Mouse (Mus musculus) ES-Bruce4 (cell line): ENCODE data around the gene Rfk. TPM values are rescaled to one million over a fixed set of nuclear protein-coding genes. Genes with fewer than 3 reads are reported as not detected.

Source experiments
- H3K27ac ChIP-seq: 2 replicates; pipeline ENCODE4 v1.5.1; 2012; ENCODE audit warnings: low read length, inconsistent platforms; ENCODE audit not compliant: insufficient read depth
- H3K27me3 ChIP-seq: 2 replicates; pipeline ENCODE4 v1.6.1; 2012; ENCODE audit warnings: mild to moderate bottlenecking, low read length, inconsistent platforms; ENCODE audit not compliant: control insufficient read depth, poor library complexity, insufficient read depth, severe bottlenecking
- H3K36me3 ChIP-seq: 2 replicates; pipeline ENCODE4 v1.6.1; 2012; ENCODE audit warnings: inconsistent platforms, mild to moderate bottlenecking, low read length, moderate library complexity; ENCODE audit not compliant: control insufficient read depth, poor library complexity, insufficient read depth, severe bottlenecking
- H3K4me1 ChIP-seq: one replicate; pipeline ENCODE4 v1.8.1; 2011; ENCODE audit warnings: low read length; ENCODE audit not compliant: control insufficient read depth, insufficient read depth
- H3K4me3 ChIP-seq: 2 replicates; pipeline ENCODE4 v1.5.1; 2011; ENCODE audit warnings: low read depth, mild to moderate bottlenecking, low read length
- H3K9ac ChIP-seq: 2 replicates; pipeline ENCODE4 v1.6.1; 2012; ENCODE audit warnings: low read depth, mild to moderate bottlenecking, inconsistent platforms; ENCODE audit not compliant: poor library complexity, severe bottlenecking
- H3K9me3 ChIP-seq: replicated peaks from 2 replicates; pipeline ENCODE4 v1.6.1; 2012; ENCODE audit warnings: mild to moderate bottlenecking, low read length, inconsistent platforms; ENCODE audit not compliant: control insufficient read depth, poor library complexity, insufficient read depth, severe bottlenecking
- EP300 ChIP-seq: IDR thresholded peaks from 2 replicates; pipeline ENCODE4 v1.6.1; 2011; ENCODE audit warnings: low read depth, low read length; ENCODE audit not compliant: insufficient read depth
- POLR2A ChIP-seq: IDR thresholded peaks from one replicate; pipeline ENCODE4 v1.8.1; 2011; ENCODE audit warnings: low read length; ENCODE audit not compliant: insufficient read depth
- polyA plus RNA-seq: library from polyadenylated mRNA; stranded (reverse); fragments of >200 nt; gene quantifications from 2 replicates; pipeline ENCODE4 v1.2.4, GENCODE M21; 2011; ENCODE audit warnings: low read depth; ENCODE audit not compliant: missing spikeins, insufficient read depth, insufficient read length

Rfk gene
- polyA plus RNA-seq, 1 experiment, result 52.9 TPM

GRCm38 (mm10) chr19:17443581-17443980, 49.7 kb downstream of the Rfk start:
- Histone ChIP-seq H3K4me1 (no peaks in the 10 kb centered on the region), H3K9ac (no peak overlapping the region)
- TF ChIP-seq EP300 (no peak), POLR2A (no peak)

More at GRCm38 (mm10) chr19:17443581-17443980, 49.7 kb downstream of the Rfk start:
- Histone ChIP-seq H3K27me3 (no peaks in the 10 kb centered on the region), H3K36me3 (no peaks in the 10 kb centered on the region), H3K27ac (no peak overlapping the region), H3K9me3 (no peaks in the 10 kb centered on the region), H3K4me3 (no peak overlapping the region)

Other genes with a start within 250 kb of the Rfk start
- 24.0 and 27.3 TPM in 2 replicates for gene Gcnt1, start 21.2 kb upstream of the Rfk start, polyA plus RNA-seq